Mouse (Mus musculus) CH12.LX (cell line): ENCODE measurements around the gene Rapgef2. TPM values are rescaled to one million over a fixed set of nuclear protein-coding genes. Genes with fewer than 3 reads are reported as not detected.

Experiments
- DNase-seq: peaks from one replicate; pipeline ENCODE4 v3.0.0-alpha.2; 2013; ENCODE audit errors: extremely low read depth
- H3K27ac ChIP-seq: 2 replicates; pipeline ENCODE4 v1.5.1; 2012; ENCODE audit warnings: low read depth, mild to moderate bottlenecking, control low read depth, moderate library complexity; ENCODE audit not compliant: insufficient read depth
- H3K27me3 ChIP-seq: replicated peaks from 2 replicates; pipeline ENCODE3; 2012; ENCODE audit warnings: inconsistent platforms
- H3K36me3 ChIP-seq, 2 experiments: replicated peaks in 1 of 2; 2 replicates each; pipeline versions ENCODE3 to v1.6.1; 2012; ENCODE audit warnings: inconsistent platforms in 1 of 2, low read length in 1 of 2, mild to moderate bottlenecking in 1 of 2, mixed read lengths in 1 of 2, moderate library complexity in 1 of 2; ENCODE audit not compliant: control insufficient read depth in 1 of 2, insufficient read depth in 1 of 2
- H3K4me1 ChIP-seq, 2 experiments: 2 replicates each; pipeline ENCODE4 v1.6.1; 2012; ENCODE audit warnings: inconsistent platforms in 1 of 2, moderate library complexity in 1 of 2; ENCODE audit not compliant: insufficient read depth in 2 of 2, control insufficient read depth in 1 of 2
- H3K4me2 ChIP-seq: 2 replicates; pipeline ENCODE4 v1.6.1; 2012; ENCODE audit warnings: low read depth, mild to moderate bottlenecking, control low read depth; ENCODE audit not compliant: poor library complexity, insufficient read depth, severe bottlenecking
- H3K4me3 ChIP-seq, 3 experiments: fragments of 150-350 bp in 1 of 3; sonication (generic) in 1 of 3; replicated peaks in 1 of 3; 2 replicates each; pipeline versions ENCODE3 to v1.5.1; 2011 to 2012; ENCODE audit warnings: low read depth in 2 of 3, low read length in 2 of 3, mild to moderate bottlenecking in 2 of 3, moderate library complexity in 2 of 3, control low read depth in 1 of 3, improper control_type of control experiment in 1 of 3, inconsistent platforms in 1 of 3, mixed read lengths in 1 of 3; ENCODE audit not compliant: poor library complexity in 1 of 3
- H3K79me2 ChIP-seq: replicated peaks from 2 replicates; pipeline ENCODE4 v1.6.1; 2012; ENCODE audit warnings: mild to moderate bottlenecking, moderate library complexity; ENCODE audit not compliant: control insufficient read depth, poor library complexity, insufficient read depth, severe bottlenecking; ENCODE audit errors: extremely low read depth
- H3K9ac ChIP-seq: 2 replicates; pipeline ENCODE4 v1.6.1; 2012; ENCODE audit warnings: low read depth, mild to moderate bottlenecking, control low read depth, moderate library complexity; ENCODE audit not compliant: insufficient read depth
- H3K9me3 ChIP-seq: replicated peaks from 2 replicates; pipeline ENCODE3; 2012; ENCODE audit warnings: low read length, inconsistent platforms, mixed read lengths
- BHLHE40 ChIP-seq: IDR thresholded peaks from 2 replicates; pipeline ENCODE4 v1.6.1; 2011; ENCODE audit warnings: mild to moderate bottlenecking, low read depth, low read length, improper control_type of control experiment
- CHD1 ChIP-seq: IDR thresholded peaks from 2 replicates; pipeline ENCODE4 v1.6.1; 2012; ENCODE audit warnings: low read depth, low read length, improper control_type of control experiment, inconsistent platforms
- CHD2 ChIP-seq: IDR thresholded peaks from 2 replicates; pipeline ENCODE4 v1.6.1; 2011; ENCODE audit warnings: low read length, improper control_type of control experiment
- E2F4 ChIP-seq: IDR thresholded peaks from 2 replicates; pipeline ENCODE4 v1.6.1; 2011; ENCODE audit warnings: low read depth, low read length, improper control_type of control experiment; ENCODE audit not compliant: insufficient replicate concordance
- MAX ChIP-seq: IDR thresholded peaks from 2 replicates; pipeline ENCODE4 v1.6.1; 2011; ENCODE audit warnings: low read length, improper control_type of control experiment
- MAZ ChIP-seq: IDR thresholded peaks from 2 replicates; pipeline ENCODE4 v1.6.1; 2012; ENCODE audit warnings: low read depth, mild to moderate bottlenecking, inconsistent platforms, low read length, improper control_type of control experiment, moderate library complexity
- MEF2A ChIP-seq: IDR thresholded peaks from 2 replicates; pipeline ENCODE4 v1.6.1; 2014; ENCODE audit warnings: low read depth, mild to moderate bottlenecking, inconsistent platforms, low read length, improper control_type of control experiment, borderline replicate concordance
- MYC ChIP-seq: IDR thresholded peaks from 2 replicates; pipeline ENCODE4 v1.6.1; 2011; ENCODE audit warnings: low read depth, mild to moderate bottlenecking, improper control_type of control experiment, low read length
- NELFE ChIP-seq: IDR thresholded peaks from 2 replicates; pipeline ENCODE4 v1.6.1; 2011; ENCODE audit warnings: low read depth, low read length, improper control_type of control experiment
- NRF1 ChIP-seq: IDR thresholded peaks from 2 replicates; pipeline ENCODE4 v1.6.1; 2014; ENCODE audit warnings: low read depth, mild to moderate bottlenecking, inconsistent platforms, low read length, improper control_type of control experiment, moderate library complexity
- PAX5 ChIP-seq: IDR thresholded peaks from 2 replicates; pipeline ENCODE4 v1.6.1; 2012; ENCODE audit warnings: low read length, inconsistent platforms, mixed read lengths
- SIN3A ChIP-seq: IDR thresholded peaks from 2 replicates; pipeline ENCODE4 v1.6.1; 2012; ENCODE audit warnings: low read length, improper control_type of control experiment, inconsistent platforms
- SMC3 ChIP-seq: IDR thresholded peaks from 2 replicates; pipeline ENCODE4 v1.6.1; 2011; ENCODE audit warnings: low read depth, low read length, improper control_type of control experiment
- TCF12 ChIP-seq: IDR thresholded peaks from 2 replicates; pipeline ENCODE4 v1.6.1; 2014; ENCODE audit warnings: low read depth, mild to moderate bottlenecking, inconsistent platforms, low read length, improper control_type of control experiment
- UBTF ChIP-seq: IDR thresholded peaks from 2 replicates; pipeline ENCODE4 v1.6.1; 2012; ENCODE audit warnings: low read depth, mild to moderate bottlenecking, inconsistent platforms, low read length, improper control_type of control experiment, moderate library complexity
- USF2 ChIP-seq: conservative IDR thresholded peaks from 2 replicates; pipeline ENCODE4 v1.6.1; 2011; ENCODE audit warnings: low read depth, low read length, improper control_type of control experiment
- ZKSCAN1 ChIP-seq: IDR thresholded peaks from 2 replicates; pipeline ENCODE4 v1.6.1; 2012; ENCODE audit warnings: low read depth, inconsistent platforms, low read length, improper control_type of control experiment, borderline replicate concordance
- ZMIZ1 ChIP-seq: IDR thresholded peaks from 2 replicates; pipeline ENCODE4 v1.6.1; 2012; ENCODE audit warnings: low read depth, mild to moderate bottlenecking, inconsistent platforms, low read length, improper control_type of control experiment
- ZNF384 ChIP-seq: IDR thresholded peaks from 2 replicates; pipeline ENCODE4 v1.6.1; 2012; ENCODE audit warnings: low read depth, low read length, improper control_type of control experiment, inconsistent platforms
- dilution Hi-C: fragments of 300-500 bp; cut with MboI; formaldehyde crosslinking; loops from 2 replicates; pipeline ENCODE4 v1.14.3; 2020; ENCODE audit warnings: low sequenced_read_pairs; ENCODE audit not compliant: extremely low pct_unique_long_range_greater_than_20kb, extremely low pct_ligation_motif_present
- in situ Hi-C: fragments of 300-500 bp; cut with MboI; formaldehyde crosslinking; loops from 3 replicates; pipeline ENCODE4 v1.14.3; 2019; ENCODE audit warnings: low sequenced_read_pairs, low pct_ligation_motif_present, low pct_unique_long_range_greater_than_20kb, mixed read lengths
- polyA plus RNA-seq: library from polyadenylated mRNA; unstranded; fragments of >175 nt; gene quantifications from 2 replicates; pipeline ENCODE4 v1.2.1, GENCODE M21; 2012; ENCODE audit warnings: low read depth; ENCODE audit not compliant: insufficient read length
- total RNA-seq, 2 experiments: library from RNA; depleted of rRNA; stranded (reverse); fragments of 300-350 nt in 1 of 2; fragments of >200 nt in 1 of 2; gene quantifications; 2 replicates each; pipeline ENCODE4 v1.2.3; 2012 to 2014

Rapgef2 gene
- total and polyA plus RNA-seq, 3 experiments, result 0.72 to 3.1 (median 2.6) TPM

- no peak for DNase-seq
- no peak overlapping the region for H3K4me3 ChIP-seq
- no peak overlapping the region for H3K27ac ChIP-seq
- no peaks in the 10 kb centered on the region for H3K27me3 ChIP-seq
- TF ChIP-seq MAZ, result no peak
- no peak for TF ChIP-seq USF2
- no peak for TF ChIP-seq BHLHE40
- TF ChIP-seq SMC3, result no peak
- no peak for TF ChIP-seq CHD1
- no peak for TF ChIP-seq NRF1
- no peak for TF ChIP-seq MYC
- dilution Hi-C loops (loop anchor here (25.0 kb wide), 1 partner anchor 380 kb away; the partner anchor contains the start of gene Ppid), in situ Hi-C loops (loop anchor here (10.0 to 25.0 kb wide), 2 partner anchors 252 to 255 kb away; no protein-coding TSS in a partner anchor)
- H3K4me2 ChIP-seq, result no peak overlapping the region
- H3K79me2 ChIP-seq, result no peaks in the 10 kb centered on the region
- H3K4me1 ChIP-seq, result peaks cover 0 to 18% of the 10 kb centered on the region in 2 experiments; a peak in 2 of 4 replicates
- peaks cover 0 to 3% of the 10 kb centered on the region in 2 experiments for H3K36me3 ChIP-seq
- no peak overlapping the region for H3K9ac ChIP-seq
- peaks cover 2% of the 10 kb centered on the region for H3K9me3 ChIP-seq
Measured at GRCm38 (mm10) chr3:79207216-79207615, 79.1 kb downstream of the Rapgef2 start.

- TF ChIP-seq NELFE (no peak), ZNF384 (no peak), CHD2 (no peak), MEF2A (no peak), UBTF (no peak), ZMIZ1 (no peak), MAX (no peak), ZKSCAN1 (no peak), SIN3A (no peak), MAZ (no peak), PAX5 (no peak), TCF12 (no peak), E2F4 (no peak)
- peaks cover 0 to 19% of the 10 kb centered on the region in 2 experiments; a peak in 2 of 4 replicates for H3K4me1 ChIP-seq
- no peak for DNase-seq
- peaks cover 0 to 3% of the 10 kb centered on the region in 2 experiments for H3K36me3 ChIP-seq
- peaks cover 2% of the 10 kb centered on the region for H3K9me3 ChIP-seq
- no peak overlapping the region for H3K27ac ChIP-seq
- no peak overlapping the region for H3K9ac ChIP-seq
- dilution Hi-C loops, result loop anchor here (25.0 kb wide), 1 partner anchor 381 kb away; the partner anchor contains the start of gene Ppid
- no peak overlapping the region for H3K4me3 ChIP-seq
- no peaks in the 10 kb centered on the region for H3K27me3 ChIP-seq
- H3K79me2 ChIP-seq, result no peaks in the 10 kb centered on the region
- in situ Hi-C loops, result loop anchor here (10.0 to 25.0 kb wide), 2 partner anchors 252 to 256 kb away; no protein-coding TSS in a partner anchor
- no peak overlapping the region for H3K4me2 ChIP-seq
Measured at GRCm38 (mm10) chr3:79206524-79206923, 79.8 kb downstream of the Rapgef2 start.
